Mouse (Mus musculus): ENCODE measurements around the gene Plet1. TPM values are rescaled to one million over a fixed set of nuclear protein-coding genes. Genes with fewer than 3 reads are reported as not detected.
A peak's percentile ranks its signal among the peaks of the same experiment; 100 is the strongest.

The Plet1 gene
- 1 to 10 TPM; 1.5 to 2.2 TPM for total RNA-seq (2021)
- long read RNA-seq, experiment 1, partial matches to known transcripts: 0 of 1 reads
- long read RNA-seq, experiment 1, other reads (novel, unspliced or antisense): 0 of 1 reads
- long read RNA-seq, experiment 2, partial matches to known transcripts: 0 of 1 reads
- long read RNA-seq, experiment 2, other reads (novel, unspliced or antisense): 0 of 1 reads

DNA sequence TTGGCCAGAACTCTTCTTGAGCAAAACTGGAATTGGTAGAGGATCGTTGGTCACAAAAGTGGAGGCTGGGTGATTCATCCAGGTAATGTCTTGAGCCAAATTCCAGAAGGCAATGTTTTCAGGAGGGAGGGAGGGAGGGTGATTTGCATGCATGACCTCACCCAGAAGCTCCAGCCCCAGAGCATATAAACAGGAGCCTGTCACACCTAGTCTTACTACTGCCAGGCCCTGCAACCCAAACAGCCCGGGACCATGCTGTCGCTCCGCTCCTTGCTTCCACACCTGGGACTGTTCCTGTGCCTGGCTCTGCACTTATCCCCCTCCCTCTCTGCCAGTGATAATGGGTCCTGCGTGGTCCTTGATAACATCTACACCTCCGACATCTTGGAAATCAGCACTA is at the start of gene Plet1:
Plet1 (plus strand) TSS at position 215 of the 400 bp plus-strand sequence.
- intact Hi-C loops (cut with DNase I): no loop called here
- DNase-seq: no peak

DNA sequence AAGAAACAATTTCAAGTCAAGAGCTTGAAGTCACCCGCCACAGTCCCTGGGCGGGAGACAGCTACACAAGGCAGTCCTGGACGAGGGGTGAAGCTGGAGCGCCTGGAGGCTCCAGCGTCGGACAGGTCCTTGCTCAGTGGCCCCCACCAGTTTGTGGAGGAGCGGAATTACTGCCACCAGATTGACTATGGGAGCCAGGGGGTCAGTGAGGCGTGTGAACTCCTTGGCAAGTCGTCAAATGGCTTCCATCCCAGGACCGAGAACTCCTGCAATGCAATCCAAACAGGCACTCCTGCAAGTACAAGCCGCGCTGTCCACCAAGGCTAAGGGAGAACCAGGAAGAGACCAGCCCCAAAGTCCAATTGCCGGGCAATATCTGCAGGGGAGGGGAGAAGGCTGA is 45.3 kb upstream of the Plet1 start:
- peak in 1 of 2 experiments; percentile 34 for DNase-seq
- intact Hi-C loops (cut with DNase I): no loop called here

GRCm38 (mm10) chr9:50451456-50452218 is 42.7 kb upstream of the Plet1 start:
- no peak for DNase-seq
- intact Hi-C loops (cut with DNase I): no loop called here

DNA sequence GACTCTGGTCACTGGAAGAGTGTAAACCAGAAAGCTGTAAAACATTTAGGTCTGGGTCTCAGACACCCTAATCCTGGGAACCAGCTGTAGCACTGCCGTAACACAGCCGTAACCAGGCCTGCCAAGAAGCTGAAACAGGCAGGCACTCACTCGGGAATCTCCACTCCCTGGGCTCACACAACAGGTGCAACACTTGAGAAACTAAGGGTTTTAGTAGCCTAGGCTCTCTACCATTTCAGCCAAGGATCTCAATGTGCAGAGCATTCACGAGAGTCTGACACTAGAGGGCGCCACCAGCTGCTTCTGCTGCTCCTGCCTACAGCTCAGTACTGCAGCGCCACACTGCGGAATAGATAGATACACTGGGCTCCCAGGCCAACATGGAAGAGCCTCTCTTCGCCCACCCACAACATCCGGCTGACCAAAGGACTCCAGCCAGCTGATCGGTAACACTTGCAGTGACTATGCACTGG is 42.0 kb upstream of the Plet1 start:
- peak; percentile 78 to 90 for DNase-seq
- intact Hi-C loops (cut with DNase I): no loop called here

- DNase-seq: no peak
- intact Hi-C loops (cut with DNase I): no loop called here
Measured at GRCm38 (mm10) chr9:50457596-50457995, 36.7 kb upstream of the Plet1 start.

GRCm38 (mm10) chr9:50459537-50459936 is 34.8 kb upstream of the Plet1 start:
- intact Hi-C loops (cut with DNase I): no loop called here
- no peak for DNase-seq

GRCm38 (mm10) chr9:50462494-50463204 is 31.7 kb upstream of the Plet1 start:
- intact Hi-C loops (cut with DNase I): loop anchor here (1.0 to 5.0 kb wide), 2 partner anchors 66 to 130 kb away; partner anchors contain the start of gene Pts
- peak; percentile 77 to 87 for DNase-seq

DNA sequence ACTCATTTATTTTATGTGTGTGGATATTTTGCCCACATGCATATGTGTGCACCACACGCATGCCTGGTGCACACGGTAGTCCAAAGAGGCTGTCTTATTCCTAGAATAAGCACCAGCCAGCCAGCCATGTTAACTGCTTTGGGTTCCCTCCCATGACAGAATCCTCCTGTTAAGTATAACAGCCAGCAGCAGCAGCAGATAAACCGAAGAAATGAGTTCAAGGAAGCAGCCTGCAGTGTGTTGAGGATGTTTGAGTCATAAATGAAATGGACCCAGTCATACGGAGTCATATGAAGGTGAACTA is 31.2 kb upstream of the Plet1 start:
- no peak for DNase-seq
- intact Hi-C loops (cut with DNase I): loop anchor here (1.0 to 5.0 kb wide), 2 partner anchors 65 to 129 kb away; partner anchors contain the start of gene Pts

GRCm38 (mm10) chr9:50470377-50471100 is 23.8 kb upstream of the Plet1 start:
- intact Hi-C loops (cut with DNase I): no loop called here
- DNase-seq: no peak

GRCm38 (mm10) chr9:50471181-50471901 is 23.0 kb upstream of the Plet1 start:
- intact Hi-C loops (cut with DNase I): no loop called here
- DNase-seq: no peak

DNA sequence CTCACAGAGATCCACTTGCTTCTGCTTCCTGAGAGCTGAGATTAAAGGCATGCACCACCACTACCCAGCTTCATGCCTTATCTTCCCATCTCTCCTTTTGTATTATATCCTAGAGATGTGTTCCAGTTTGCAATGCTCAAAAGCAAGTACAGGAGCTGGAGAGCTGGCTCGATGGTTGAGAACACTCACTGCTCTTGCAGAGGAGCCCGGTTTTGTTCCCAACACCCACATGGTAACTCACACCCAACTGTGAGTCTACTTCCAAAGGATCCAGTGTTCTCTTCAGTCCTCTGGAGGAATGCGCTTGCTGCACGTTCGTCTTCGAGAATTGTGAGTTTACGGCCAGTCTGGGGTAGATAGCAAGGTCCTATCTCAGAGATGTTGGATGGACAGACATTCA is 19.0 kb upstream of the Plet1 start:
- DNase-seq: no peak

GRCm38 (mm10) chr9:50475745-50476144 is 18.6 kb upstream of the Plet1 start:
- DNase-seq: no peak
- intact Hi-C loops (cut with DNase I): no loop called here

More for the DNA sequence above, 19.0 kb upstream of the Plet1 start:
- intact Hi-C loops (cut with DNase I): no loop called here

DNA sequence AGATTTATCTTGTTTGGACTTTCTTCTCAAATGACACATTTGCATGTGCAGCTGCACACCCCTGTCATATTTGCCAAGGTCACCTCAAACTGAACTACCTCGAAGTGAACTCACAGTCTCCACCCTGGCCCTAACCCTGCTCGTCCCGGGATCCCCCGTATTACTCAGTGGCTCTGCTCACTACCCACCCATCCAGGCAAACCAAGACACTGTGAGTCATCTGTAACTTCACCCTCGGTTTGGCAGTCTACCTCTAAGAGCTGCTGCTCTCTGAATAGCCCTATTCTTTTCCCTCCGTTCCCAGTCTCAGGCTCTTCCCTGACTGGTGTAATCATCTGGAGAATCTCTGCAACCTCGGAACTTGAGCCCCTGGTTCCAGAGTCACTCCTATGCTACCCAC is 17.7 kb upstream of the Plet1 start:
- no peak for DNase-seq
- intact Hi-C loops (cut with DNase I): no loop called here

DNA sequence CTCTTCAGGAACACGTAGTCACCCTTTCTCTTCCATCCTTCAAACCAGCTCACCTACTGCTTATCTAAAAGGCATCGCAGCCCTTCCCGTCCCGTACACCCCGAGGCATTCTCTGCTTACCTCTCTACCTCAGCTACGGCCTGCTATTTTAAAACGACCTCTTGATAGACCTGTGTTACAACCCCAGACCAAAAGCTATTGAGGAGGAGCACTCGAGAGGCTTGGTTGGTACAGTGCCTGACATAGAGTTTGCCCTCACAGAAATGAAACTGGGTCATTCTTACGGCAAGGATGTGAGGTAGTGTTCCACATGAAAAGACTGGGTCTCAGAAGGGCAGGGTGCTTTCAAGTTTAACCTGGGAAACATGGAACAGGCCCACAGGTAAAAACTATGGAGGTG is 17.1 kb upstream of the Plet1 start:
- no peak for DNase-seq
- intact Hi-C loops (cut with DNase I): no loop called here

DNA sequence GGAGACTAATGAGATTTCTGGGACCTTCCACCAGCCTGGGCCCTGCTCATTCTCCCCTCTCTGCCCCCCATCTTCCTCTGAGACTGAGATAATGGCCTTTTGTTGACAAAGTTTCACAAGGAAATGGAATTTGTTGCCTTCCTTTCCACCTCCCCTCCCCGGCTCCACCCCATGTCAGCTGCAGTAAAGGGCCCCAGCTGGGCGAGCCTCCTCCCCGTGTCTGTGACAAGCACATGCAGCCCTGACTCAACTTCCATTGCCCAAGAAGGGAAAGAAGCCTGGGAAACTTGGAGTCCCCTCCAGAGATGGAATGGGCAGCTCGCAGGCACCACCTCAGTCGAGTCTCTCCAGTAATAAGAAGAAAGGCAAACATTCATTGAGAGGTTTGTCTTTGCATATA is 15.5 kb upstream of the Plet1 start:
- peak; percentile 22 for DNase-seq
- intact Hi-C loops (cut with DNase I): no loop called here

GRCm38 (mm10) chr9:50479476-50479875 is 14.8 kb upstream of the Plet1 start:
- intact Hi-C loops (cut with DNase I): no loop called here
- no peak for DNase-seq

- intact Hi-C loops (cut with DNase I): no loop called here
- no peak for DNase-seq
Measured at GRCm38 (mm10) chr9:50482743-50483142, 11.6 kb upstream of the Plet1 start.

DNA sequence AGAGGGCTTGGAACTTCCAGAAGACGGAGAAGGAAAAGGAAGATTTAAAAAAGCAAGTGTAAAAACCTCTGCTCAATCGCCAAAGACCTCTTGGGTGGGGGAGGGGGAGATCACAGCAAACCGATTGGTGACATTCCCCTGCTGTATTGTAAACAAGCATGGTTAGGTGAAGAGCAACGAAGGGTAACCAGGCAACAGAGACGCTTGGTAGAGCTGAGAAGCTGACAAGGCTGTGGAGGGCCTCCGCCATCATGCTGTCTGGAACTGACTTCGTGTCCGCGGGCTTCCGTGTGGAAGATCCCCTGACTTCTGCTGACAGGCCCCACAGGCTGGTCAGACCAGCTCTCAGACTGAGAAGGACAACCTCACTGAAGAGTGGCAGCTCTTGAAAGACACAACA is 8.8 kb upstream of the Plet1 start:
- no peak for DNase-seq
- intact Hi-C loops (cut with DNase I): no loop called here

GRCm38 (mm10) chr9:50490836-50491235 is 3.5 kb upstream of the Plet1 start:
- intact Hi-C loops (cut with DNase I): no loop called here

GRCm38 (mm10) chr9:50491531-50492045 is 2.7 kb upstream of the Plet1 start:
- intact Hi-C loops (cut with DNase I): no loop called here

More at GRCm38 (mm10) chr9:50490836-50491235, 3.5 kb upstream of the Plet1 start:
- DNase-seq: no peak

More at GRCm38 (mm10) chr9:50491531-50492045, 2.7 kb upstream of the Plet1 start:
- no peak for DNase-seq

All from heart, postnatal 14 days (tissue).